Mouse (Mus musculus): Measurements from ENCODE around the gene Ppox.

- no peak for TF ChIP-seq CTCF (IDR thresholded peaks at IDR 0.05; ENCODE audit: control insufficient read depth, insufficient read depth, insufficient read length)
- no peak for TF ChIP-seq MYOG (IDR thresholded peaks at IDR 0.05; ENCODE audit: control insufficient read depth, extremely low read depth, insufficient read length)
These were observed 11.0 kb downstream of the Ppox start, which contains the start of gene B4galt3 for GRCm38 (mm10) chr1:171269848-171270572.
